Mouse (Mus musculus) intestine, postnatal 0 days (tissue): ENCODE results near the gene Cxcr5. TPM values are rescaled to one million over a fixed set of nuclear protein-coding genes. Genes with fewer than 3 reads are reported as not detected.

Source experiments
- ATAC-seq: fragments of 200-750 bp; cut with Nextera tagmentation; 2 replicates; pipeline ENCODE4 v1.8.0; 2017; ENCODE audit warnings: mild to moderate bottlenecking, moderate TSS enrichment, moderate library complexity
- H3K27ac ChIP-seq: fragments of 300-500 bp; sonication (generic); 2 replicates; pipeline ENCODE4 v1.5.1; 2014; ENCODE audit warnings: mild to moderate bottlenecking, low read depth, low read length, moderate library complexity
- H3K27me3 ChIP-seq: fragments of 300-500 bp; sonication (generic); replicated peaks from 2 replicates; pipeline ENCODE4 v1.6.1; 2014; ENCODE audit warnings: low read length, mixed read lengths; ENCODE audit not compliant: control insufficient read depth, insufficient read depth
- H3K36me3 ChIP-seq: fragments of 300-500 bp; sonication (generic); 2 replicates; pipeline ENCODE4 v1.6.1; 2014; ENCODE audit warnings: mild to moderate bottlenecking, moderate library complexity; ENCODE audit not compliant: control insufficient read depth, insufficient read depth
- H3K4me1 ChIP-seq: fragments of 300-500 bp; sonication (generic); replicated peaks from 2 replicates; pipeline ENCODE4 v1.6.1; 2014; ENCODE audit warnings: antibody characterized with exemption, low read length, mixed read lengths; ENCODE audit not compliant: control insufficient read depth, insufficient read depth
- H3K4me2 ChIP-seq: fragments of 300-500 bp; sonication (generic); replicated peaks from 2 replicates; pipeline ENCODE4 v1.6.1; 2014; ENCODE audit warnings: low read depth, mild to moderate bottlenecking, moderate library complexity
- H3K4me3 ChIP-seq: fragments of 300-500 bp; sonication (generic); 2 replicates; pipeline ENCODE4 v1.5.1; 2014; ENCODE audit warnings: low read depth, low read length
- H3K9ac ChIP-seq: fragments of 300-500 bp; sonication (generic); 2 replicates; pipeline ENCODE4 v1.6.1; 2014; ENCODE audit warnings: mild to moderate bottlenecking, low read depth, low read length
- H3K9me3 ChIP-seq: fragments of 300-500 bp; sonication (generic); 2 replicates; pipeline ENCODE4 v1.6.1; 2016; ENCODE audit warnings: mixed run types; ENCODE audit not compliant: control insufficient read depth
- CTCF ChIP-seq: sonication (generic); IDR thresholded peaks from 2 replicates; pipeline ENCODE4 v1.5.1; 2016; ENCODE audit warnings: low read depth, mild to moderate bottlenecking, control low read depth, antibody characterized with exemption, moderate library complexity
- WGBS: fragments of 180-500 bp; shearing (Covaris S2); extraction: QIAGEN DNeasy Blood & Tissue Kit; methylation state at CpG from one replicate; pipeline ENCODE4 v1.1.7; 2014; 5-methylcytosine and 5-hydroxymethylcytosine counted together
- polyA plus RNA-seq: library from polyadenylated mRNA; unstranded; fragments of >200 nt; fragmentation: Nextera tagmentation; extraction: Ambion mirVana; gene quantifications from 2 replicates; pipeline ENCODE4 v1.2.1, GENCODE M21; 2015

Gene Cxcr5
- polyA plus RNA-seq: 0.21 and 0.25 TPM in 2 replicates

DNA sequence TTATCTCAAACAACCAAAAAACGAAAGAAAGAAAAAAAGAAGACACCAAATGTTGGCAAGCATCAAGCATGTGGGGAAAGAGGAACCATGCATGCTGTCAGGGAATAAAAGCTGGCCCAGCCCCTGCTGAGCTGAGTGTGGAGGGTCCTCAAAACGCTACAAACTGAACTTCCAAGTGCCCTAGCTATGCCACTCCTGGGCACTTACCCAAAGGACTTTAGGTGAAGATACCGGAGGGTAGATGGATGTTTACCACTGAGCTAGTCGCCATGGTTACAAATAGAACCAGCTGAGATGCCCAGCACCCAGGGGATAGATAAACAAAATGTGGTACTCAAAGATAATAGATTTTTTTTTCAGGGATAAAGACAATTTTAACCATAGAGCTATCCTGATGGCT is at the start of gene Cxcr5:
Gene Cxcr5 (minus strand): TSS at position 281 of the 400 bp plus-strand sequence.
- Histone ChIP-seq H3K4me3 (no peak within 1 kb of the TSS), H3K27ac (no peak within 1 kb of the TSS), H3K9me3 (no peaks in the 10 kb centered on the region), H3K4me1 (no peaks in the 10 kb centered on the region), H3K9ac (no peak within 1 kb of the TSS), H3K4me2 (no peak within 1 kb of the TSS), H3K27me3 (no peaks in the 10 kb centered on the region), H3K36me3 (no peaks in the 10 kb centered on the region)
- no peak for TF ChIP-seq CTCF
- 61% methylated on average over 4 of the region's 4 CpGs for WGBS
- no peak for ATAC-seq

- no peak for ATAC-seq
- Histone ChIP-seq H3K27ac (no peak overlapping the region), H3K4me3 (no peak overlapping the region), H3K9me3 (no peaks in the 10 kb centered on the region), H3K27me3 (no peaks in the 10 kb centered on the region), H3K36me3 (peaks cover 44% of the 10 kb centered on the region), H3K9ac (no peak overlapping the region), H3K4me2 (no peak overlapping the region), H3K4me1 (0 out of 2 replicates have a peak, but pooled peaks cover 4% of the 10 kb centered on the region)
- 96% methylated on average over 25 of the region's 25 CpGs for WGBS
- TF ChIP-seq CTCF: no peak
These were observed 48.7 kb upstream of the Cxcr5 start for GRCm38 (mm10) chr9:44610371-44610770.

DNA sequence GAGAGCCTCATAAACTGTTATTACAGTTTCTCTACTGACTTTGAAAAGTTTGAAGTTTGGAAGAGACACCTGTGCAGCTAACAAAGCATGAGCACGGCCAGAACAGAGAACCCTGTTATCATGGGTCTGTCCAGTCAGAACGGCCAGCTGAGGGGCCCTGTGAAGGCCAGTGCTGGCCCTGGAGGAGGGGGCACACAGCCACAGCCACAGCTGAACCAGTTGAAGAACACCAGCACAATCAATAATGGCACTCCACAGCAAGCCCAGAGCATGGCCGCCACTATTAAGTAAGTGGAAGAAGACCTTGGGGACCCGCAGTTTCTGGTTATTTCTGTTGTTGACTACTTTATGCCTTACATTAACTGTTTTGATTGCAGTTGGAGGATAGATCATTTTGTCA is 45.6 kb upstream of the Cxcr5 start:
- WGBS: 35% methylated on average over 4 of the region's 4 CpGs
- Histone ChIP-seq H3K4me3 (peak overlapping the region; percentile 5; the same call in 1 of the 2 replicates), H3K4me1 (peaks cover 4% of the 10 kb centered on the region; the same call in 1 of the 2 replicates), H3K36me3 (peaks cover 19% of the 10 kb centered on the region), H3K4me2 (peak overlapping the region; percentile 87), H3K9me3 (no peaks in the 10 kb centered on the region), H3K27me3 (no peaks in the 10 kb centered on the region), H3K9ac (no peak overlapping the region), H3K27ac (no peak overlapping the region)
- ATAC-seq: no peak
- no peak for TF ChIP-seq CTCF

- peaks cover 4% of the 10 kb centered on the region; the same call in 1 of the 2 replicates for H3K4me1 ChIP-seq
- H3K9ac ChIP-seq: no peak overlapping the region
- no peaks in the 10 kb centered on the region for H3K9me3 ChIP-seq
- H3K4me2 ChIP-seq: peak overlapping the region; percentile 87
- TF ChIP-seq CTCF: no peak
- H3K36me3 ChIP-seq: peaks cover 19% of the 10 kb centered on the region
- no peak overlapping the region for H3K27ac ChIP-seq
- no peak for ATAC-seq
- H3K4me3 ChIP-seq: no peak overlapping the region
- H3K27me3 ChIP-seq: no peaks in the 10 kb centered on the region
- 32% methylated on average over 4 of the region's 4 CpGs for WGBS
These were observed 45.0 kb upstream of the Cxcr5 start for GRCm38 (mm10) chr9:44606646-44607045.

DNA sequence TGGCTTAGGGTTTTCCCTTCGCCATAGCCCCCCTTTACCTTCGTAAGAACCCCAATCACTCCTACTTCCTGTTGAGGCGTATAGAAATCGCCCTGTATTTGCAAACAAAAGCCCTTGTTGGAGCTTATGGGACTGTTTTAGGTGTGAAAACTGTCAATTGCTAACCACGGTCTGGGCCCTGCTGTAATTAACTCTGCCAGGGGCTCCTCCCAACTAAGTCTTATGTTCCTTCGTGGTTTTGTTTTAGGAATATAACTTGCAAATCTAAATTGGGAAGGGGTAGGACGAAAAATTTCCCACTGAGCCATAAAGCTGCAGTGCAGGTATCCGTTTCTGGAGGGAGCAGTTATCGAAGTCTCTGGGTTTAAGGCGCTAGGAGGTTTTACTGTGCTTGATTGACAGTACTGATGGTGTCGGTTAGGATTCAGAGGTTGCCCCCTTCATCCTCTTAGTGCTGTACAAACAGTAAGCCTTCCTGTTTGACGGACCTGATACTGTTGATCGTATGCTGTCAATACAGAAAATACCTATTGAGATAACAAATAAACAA is 44.0 kb upstream of the Cxcr5 start:
- H3K4me2 ChIP-seq: peak overlapping the region; percentile 87
- peak overlapping the region; percentile 97 for H3K27ac ChIP-seq
- H3K4me1 ChIP-seq: peaks cover 4% of the 10 kb centered on the region; the same call in 1 of the 2 replicates
- peak overlapping the region; percentile 91 for H3K9ac ChIP-seq
- H3K27me3 ChIP-seq: no peaks in the 10 kb centered on the region
- H3K36me3 ChIP-seq: peaks cover 21% of the 10 kb centered on the region
- TF ChIP-seq CTCF: no peak
- whole genome bisulfite sequencing: 0% methylated on average over 13 of the region's 13 CpGs
- H3K9me3 ChIP-seq: no peaks in the 10 kb centered on the region
- H3K4me3 ChIP-seq: peak overlapping the region; percentile 68
- no peak for ATAC-seq

DNA sequence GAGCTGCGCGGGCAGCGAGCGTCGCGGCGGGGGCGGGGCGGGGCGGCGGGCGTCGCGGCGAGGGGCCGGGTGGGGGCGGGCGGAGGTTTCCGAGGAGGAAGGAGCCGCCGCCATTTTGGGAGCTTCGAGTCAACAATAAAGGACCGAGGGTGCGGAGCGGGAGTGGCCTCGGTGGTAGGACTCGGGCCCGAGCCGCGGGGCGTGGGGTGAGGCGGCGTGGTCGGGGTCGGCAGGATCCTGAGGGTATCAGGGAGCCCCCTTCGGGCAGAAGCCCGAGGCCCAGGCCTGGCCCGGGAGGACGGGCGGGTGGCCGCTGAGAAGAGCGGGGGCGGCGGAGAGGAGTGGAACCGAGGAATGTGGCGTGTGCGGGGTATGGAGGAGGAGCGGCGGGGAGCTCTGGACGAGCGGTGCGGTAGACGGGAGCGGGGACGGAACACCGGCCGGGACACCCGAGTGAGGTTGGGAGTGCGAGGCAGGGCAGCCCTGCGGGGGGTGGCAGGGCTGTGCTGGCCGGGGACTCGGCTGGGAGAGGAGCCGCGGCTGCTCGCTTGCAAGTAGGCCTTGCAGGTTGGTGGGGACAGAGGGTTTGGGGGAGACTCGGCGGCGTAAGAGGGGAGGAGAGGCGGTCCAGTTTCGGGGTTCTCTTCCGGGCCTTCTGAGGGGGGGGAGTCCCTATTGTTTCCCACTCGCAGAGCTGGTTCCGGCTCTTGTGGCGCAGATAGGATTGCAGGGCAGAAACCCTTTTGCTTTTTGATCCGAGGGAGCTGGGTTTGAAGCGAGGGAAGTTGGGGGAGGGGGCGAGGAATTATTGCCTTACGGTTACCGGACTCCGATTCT is 43.3 kb upstream of the Cxcr5 start, which contains the start of gene Ddx6:
Gene Ddx6 (plus strand): TSS at position 114 of the 837 bp plus-strand sequence.
- Histone ChIP-seq H3K4me3 (peak within 1 kb of the TSS; percentile 68), H3K36me3 (peaks cover 15% of the 10 kb centered on the region; the same call in 1 of the 2 replicates), H3K4me2 (peak within 1 kb of the TSS; percentile 87), H3K4me1 (peaks cover 4% of the 10 kb centered on the region; the same call in 1 of the 2 replicates), H3K9ac (peak within 1 kb of the TSS; percentile 91), H3K27me3 (no peaks in the 10 kb centered on the region), H3K27ac (peak within 1 kb of the TSS; percentile 97), H3K9me3 (no peaks in the 10 kb centered on the region)
- 1% methylated on average over 57 of the region's 80 CpGs for WGBS
- ATAC-seq: peak; percentile 72
- peak; percentile 24; the same call in 1 of the 2 replicates for TF ChIP-seq CTCF
